Comparison of ENCODE assay signal across 11 mouse cellular contexts in genomic region chr12:16133253-16133652, GRCm38 (mm10).
DNase-seq lines count a peak whose midpoint lies in the region; ATAC-seq and TF ChIP-seq lines count a peak whose summit lies in the region.
"Had no signal": no experiment of that assay in that cellular context is flagged by ENCODE, and none has a peak within 500 bp of the region (broad histone marks: within the 10 kb centered on the region; RNA-seq: fewer than 3 reads in every experiment).

No protein-coding gene starts in this region.

- TF ChIP-seq EP300 in heart, adult 2 months (IDR thresholded peaks at IDR 0.05; ENCODE audit: insufficient read depth, low read depth, low read length), result peak; percentile 85; the same call in 1 of the 2 replicates
- peak; percentile 67 for TF ChIP-seq EP300 in CH12.LX (IDR thresholded peaks at IDR 0.05; ENCODE audit: low read length)

- H3K4me3 ChIP-seq in heart, adult 2 months, result no peak overlapping the region
- H3K4me3 ChIP-seq in CH12.LX (replicated peaks in 1 of 3; ENCODE audit: low read depth in 2 of 3, low read length in 2 of 3, poor library complexity in 1 of 3), result no peak overlapping the region
- no peak overlapping the region for H3K4me3 ChIP-seq in midbrain, embryonic 14.5 days (replicated peaks; ENCODE audit: low read depth, low read length)
- no peak overlapping the region for H3K4me3 ChIP-seq in midbrain, embryonic 16.5 days (ENCODE audit: low read depth, low read length)
- H3K4me3 ChIP-seq: hindbrain, embryonic 10.5 days; lung, embryonic 15.5 days had no signal

- in situ Hi-C loops in CH12.LX (cut with MboI; ENCODE audit: low pct_ligation_motif_present, low pct_unique_long_range_greater_than_20kb, low sequenced_read_pairs), result no loop called here

- no peaks in the 10 kb centered on the region for H3K79me2 ChIP-seq in heart, adult 2 months (replicated peaks; ENCODE audit: control insufficient read depth, insufficient read depth, low read length)
- H3K79me2 ChIP-seq in CH12.LX (replicated peaks; ENCODE audit: control insufficient read depth, extremely low read depth, insufficient read depth, poor library complexity, severe bottlenecking), result no peaks in the 10 kb centered on the region

- H3K9me3 ChIP-seq in CH12.LX (replicated peaks; ENCODE audit: low read length), result no peaks in the 10 kb centered on the region
- no peaks in the 10 kb centered on the region for H3K9me3 ChIP-seq in midbrain, embryonic 14.5 days (ENCODE audit: control insufficient read depth, low read length)
- no peaks in the 10 kb centered on the region for H3K9me3 ChIP-seq in midbrain, embryonic 16.5 days (replicated peaks; ENCODE audit: control insufficient read depth, low read length, poor library complexity, severe bottlenecking)
- H3K9me3 ChIP-seq: hindbrain, embryonic 10.5 days; lung, embryonic 15.5 days had no signal

- TF ChIP-seq RAD21 in CH12.LX (IDR thresholded peaks at IDR 0.05; ENCODE audit: low read depth, low read length), result no peak

- TF ChIP-seq POLR2A in heart, adult 2 months (IDR thresholded peaks at IDR 0.05; ENCODE audit: insufficient read depth, low read depth, low read length), result no peak
- TF ChIP-seq POLR2A in CH12.LX (IDR thresholded peaks at IDR 0.05; ENCODE audit: low read depth, low read length), result no peak

- no peak overlapping the region for H3K9ac ChIP-seq in heart, adult 2 months (ENCODE audit: low read depth, low read length)
- no peak overlapping the region for H3K9ac ChIP-seq in CH12.LX (ENCODE audit: insufficient read depth, low read depth)
- no peak overlapping the region for H3K9ac ChIP-seq in midbrain, embryonic 14.5 days (replicated peaks; ENCODE audit: low read length)
- no peak overlapping the region for H3K9ac ChIP-seq in midbrain, embryonic 16.5 days (ENCODE audit: low read depth, low read length)
- H3K9ac ChIP-seq: lung, embryonic 15.5 days had no signal

- intact Hi-C loops in heart, adult 2 months (cut with DNase I), result no loop called here

- dilution Hi-C loops in CH12.LX (cut with MboI; ENCODE audit: extremely low pct_ligation_motif_present, extremely low pct_unique_long_range_greater_than_20kb, low sequenced_read_pairs), result no loop called here

- WGBS in heart, adult 2 months, result 27% methylated on average over 3 of the region's 3 CpGs
- 95% methylated on average over 3 of the region's 3 CpGs for WGBS in midbrain, embryonic 14.5 days
- WGBS in midbrain, embryonic 16.5 days, result 88% methylated on average over 3 of the region's 3 CpGs

- H3K4me2 ChIP-seq in CH12.LX (ENCODE audit: insufficient read depth, low read depth, poor library complexity, severe bottlenecking), result no peak overlapping the region
- no peak overlapping the region for H3K4me2 ChIP-seq in midbrain, embryonic 14.5 days (ENCODE audit: low read length)
- no peak overlapping the region for H3K4me2 ChIP-seq in midbrain, embryonic 16.5 days (ENCODE audit: low read length)
- H3K4me2 ChIP-seq: lung, embryonic 15.5 days had no signal

- H3K27ac ChIP-seq in heart, adult 2 months, result no peak overlapping the region; the same call in 1 of the 2 replicates
- H3K27ac ChIP-seq in CH12.LX (ENCODE audit: insufficient read depth, low read depth), result no peak overlapping the region
- no peak overlapping the region for H3K27ac ChIP-seq in midbrain, embryonic 14.5 days (replicated peaks; ENCODE audit: low read depth, low read length)
- no peak overlapping the region for H3K27ac ChIP-seq in midbrain, embryonic 16.5 days (ENCODE audit: low read length)
- H3K27ac ChIP-seq: hindbrain, embryonic 10.5 days; lung, embryonic 15.5 days had no signal

- peaks cover 2% of the 10 kb centered on the region for H3K4me1 ChIP-seq in heart, adult 2 months (ENCODE audit: control insufficient read depth, insufficient read depth, low read length)
- H3K4me1 ChIP-seq in CH12.LX (ENCODE audit: control insufficient read depth in 1 of 2, insufficient read depth in 2 of 2), result peaks cover 10 to 49% of the 10 kb centered on the region in 2 experiments
- no peaks in the 10 kb centered on the region for H3K4me1 ChIP-seq in midbrain, embryonic 14.5 days (ENCODE audit: control insufficient read depth, insufficient read depth, low read length)
- no peaks in the 10 kb centered on the region for H3K4me1 ChIP-seq in midbrain, embryonic 16.5 days (ENCODE audit: control insufficient read depth, insufficient read depth, low read length)
- H3K4me1 ChIP-seq: lung, embryonic 15.5 days had no signal

- ATAC-seq in midbrain, embryonic 14.5 days (ENCODE audit: low FRiP score, low TSS enrichment), result no peak
- no peak for ATAC-seq in midbrain, embryonic 16.5 days

- no peak for TF ChIP-seq CTCF in heart, adult 2 months (IDR thresholded peaks at IDR 0.05)
- TF ChIP-seq CTCF in CH12.LX (conservative IDR thresholded peaks at IDR 0.05 in 1 of 2, IDR thresholded peaks at IDR 0.05 in 1 of 2; ENCODE audit: low read depth in 2 of 2, low read length in 2 of 2), result no peak

- H3K27me3 ChIP-seq in heart, adult 2 months (ENCODE audit: control insufficient read depth, insufficient read depth, low read length), result no peaks in the 10 kb centered on the region
- H3K27me3 ChIP-seq in CH12.LX (replicated peaks), result no peaks in the 10 kb centered on the region
- no peaks in the 10 kb centered on the region for H3K27me3 ChIP-seq in midbrain, embryonic 14.5 days (ENCODE audit: control insufficient read depth, insufficient read depth, low read length)
- H3K27me3 ChIP-seq in midbrain, embryonic 16.5 days (ENCODE audit: control insufficient read depth, insufficient read depth, low read depth, low read length), result no peaks in the 10 kb centered on the region
- H3K27me3 ChIP-seq: lung, embryonic 15.5 days had no signal

- H3K36me3 ChIP-seq in heart, adult 2 months (ENCODE audit: control insufficient read depth, insufficient read depth, low read length), result no peaks in the 10 kb centered on the region
- no peaks in the 10 kb centered on the region for H3K36me3 ChIP-seq in CH12.LX (replicated peaks in 1 of 2; ENCODE audit: control insufficient read depth in 1 of 2, insufficient read depth in 1 of 2, low read length in 1 of 2)
- no peaks in the 10 kb centered on the region for H3K36me3 ChIP-seq in midbrain, embryonic 14.5 days (ENCODE audit: control insufficient read depth, insufficient read depth, low read length)
- no peaks in the 10 kb centered on the region for H3K36me3 ChIP-seq in midbrain, embryonic 16.5 days (ENCODE audit: control insufficient read depth, insufficient read depth, low read length)
- H3K36me3 ChIP-seq: hindbrain, embryonic 10.5 days; lung, embryonic 15.5 days had no signal

- peak in 1 of 2 experiments; percentile 52 for DNase-seq in heart, adult 2 months
- DNase-seq in heart, postnatal 4 days, result no peak
- DNase-seq in CH12.LX (ENCODE audit: extremely low read depth), result peak; percentile 73
- DNase-seq in lung, postnatal 4 days, result peak; percentile 24 to 29
- DNase-seq in thymus, adult 18-20 months, result peak; percentile 30 to 62
- DNase-seq in midbrain, embryonic 14.5 days, result no peak
- DNase-seq in urinary bladder, adult 18-20 months (ENCODE audit: low spot score in 2 of 2), result no peak
- DNase-seq: right cerebral cortex, postnatal 14 days had no signal

TF ChIP-seq in CH12.LX, 34 proteins besides CTCF, POLR2A, EP300 and RAD21:
- peak; percentile 36; the same call in 1 of the 2 replicates for TF ChIP-seq ELF1 (IDR thresholded peaks at IDR 0.05; ENCODE audit: low read depth, low read length)
- no peak for TF ChIP-seq TBP (conservative IDR thresholded peaks at IDR 0.05; ENCODE audit: low read depth, low read length)
- TF ChIP-seq UBTF (IDR thresholded peaks at IDR 0.05; ENCODE audit: low read depth, low read length), result no peak
- TF ChIP-seq MAX (IDR thresholded peaks at IDR 0.05; ENCODE audit: low read length), result no peak
- no peak for TF ChIP-seq HCFC1 (IDR thresholded peaks at IDR 0.05; ENCODE audit: low read depth, low read length)
- peak; percentile 50; the same call in 1 of the 2 replicates for TF ChIP-seq TCF12 (IDR thresholded peaks at IDR 0.05; ENCODE audit: low read depth, low read length)
- no peak for TF ChIP-seq RCOR1 (conservative IDR thresholded peaks at IDR 0.05; ENCODE audit: low read depth, low read length)
- TF ChIP-seq IRF4 (IDR thresholded peaks at IDR 0.05; ENCODE audit: low read depth, low read length), result peak; percentile 49; the same call in 1 of the 2 replicates
- no peak for TF ChIP-seq CHD1 (IDR thresholded peaks at IDR 0.05; ENCODE audit: low read depth, low read length)
- 0 out of 2 replicates have a peak, but pooled peaks have one; percentile 64 for TF ChIP-seq MAFK (IDR thresholded peaks at IDR 0.05; ENCODE audit: insufficient replicate concordance, low read length)
- no peak for TF ChIP-seq PAX5 (IDR thresholded peaks at IDR 0.05; ENCODE audit: low read length)
- TF ChIP-seq BHLHE40 (IDR thresholded peaks at IDR 0.05; ENCODE audit: low read depth, low read length), result peak; percentile 52
- no peak for TF ChIP-seq SIN3A (IDR thresholded peaks at IDR 0.05; ENCODE audit: low read length)
- TF ChIP-seq JUND (conservative IDR thresholded peaks at IDR 0.05; ENCODE audit: low read depth, low read length), result no peak
- no peak for TF ChIP-seq MYC (IDR thresholded peaks at IDR 0.05; ENCODE audit: low read depth, low read length)
- TF ChIP-seq POLR2AphosphoS2 (IDR thresholded peaks at IDR 0.05; ENCODE audit: low read depth, low read length), result no peak
- no peak for TF ChIP-seq CHD2 (IDR thresholded peaks at IDR 0.05; ENCODE audit: low read length)
- no peak for TF ChIP-seq USF2 (conservative IDR thresholded peaks at IDR 0.05; ENCODE audit: low read depth, low read length)
- no peak for TF ChIP-seq KAT2A (IDR thresholded peaks at IDR 0.05; ENCODE audit: insufficient replicate concordance, low read length)
- TF ChIP-seq ZC3H11A (IDR thresholded peaks at IDR 0.05; ENCODE audit: low read depth, low read length), result no peak
- no peak for TF ChIP-seq GABPA (IDR thresholded peaks at IDR 0.05; ENCODE audit: insufficient replicate concordance, low read depth, low read length)
- no peak for TF ChIP-seq MXI1 (IDR thresholded peaks at IDR 0.05; ENCODE audit: low read depth, low read length)
- no peak for TF ChIP-seq USF1 (IDR thresholded peaks at IDR 0.05; ENCODE audit: low read depth, low read length)
- peak; percentile 39; the same call in 1 of the 2 replicates for TF ChIP-seq ETS1 (conservative IDR thresholded peaks at IDR 0.05; ENCODE audit: low read depth, low read length)
- TF ChIP-seq SMC3 (IDR thresholded peaks at IDR 0.05; ENCODE audit: low read depth, low read length), result no peak
- no peak for TF ChIP-seq JUN (IDR thresholded peaks at IDR 0.05; ENCODE audit: insufficient read depth, low read depth, low read length)
- no peak for TF ChIP-seq ZMIZ1 (IDR thresholded peaks at IDR 0.05; ENCODE audit: low read depth, low read length)
TF ChIP-seq in CH12.LX: peak in this region for 6.

Comparison
In these comparisons a context has a peak if more than half of its experiments do, and no peak if none do; other contexts are left out.
1. DNase-seq: peak in CH12.LX (single experiment), lung, postnatal 4 days (2 of 2) and thymus, adult 18-20 months (2 of 2); none in heart, postnatal 4 days (single experiment), midbrain, embryonic 14.5 days (single experiment) and urinary bladder, adult 18-20 months (0 of 2).